Mouse (Mus musculus) myocyte (in vitro differentiated cells): ENCODE measurements around the gene Mtap. TPM values are rescaled to one million over a fixed set of nuclear protein-coding genes. Genes with fewer than 3 reads are reported as not detected.

Experiments used
- H3K27me3 ChIP-seq: one replicate; pipeline ENCODE4 v1.6.1; 2011; ENCODE audit not compliant: control insufficient read depth, insufficient read depth, insufficient read length
- H3K36me3 ChIP-seq: one replicate; pipeline ENCODE4 v1.6.1; 2011; ENCODE audit not compliant: control insufficient read depth, insufficient read depth
- H3K4me2 ChIP-seq: one replicate; pipeline ENCODE4 v1.6.1; 2011; ENCODE audit warnings: low read depth, control low read depth
- H3K4me3 ChIP-seq: one replicate; pipeline ENCODE4 v1.5.1; 2011; ENCODE audit warnings: mild to moderate bottlenecking, control low read depth, moderate library complexity
- H3K79me2 ChIP-seq: one replicate; pipeline ENCODE4 v1.6.1; 2011; ENCODE audit not compliant: control insufficient read depth, insufficient read depth
- H3ac ChIP-seq: one replicate; pipeline ENCODE4 v1.6.1; 2011; ENCODE audit not compliant: control insufficient read depth, insufficient read length
- CEBPB ChIP-seq: IDR thresholded peaks from 2 replicates; pipeline ENCODE4 v1.6.1; 2011; ENCODE audit warnings: mild to moderate bottlenecking, moderate library complexity; ENCODE audit not compliant: poor library complexity, insufficient read depth, severe bottlenecking
- E2F4 ChIP-seq: IDR thresholded peaks from one replicate; pipeline ENCODE4 v1.6.1; 2011; ENCODE audit warnings: mild to moderate bottlenecking, control low read depth, moderate library complexity; ENCODE audit not compliant: insufficient read depth
- MAX ChIP-seq: IDR thresholded peaks from one replicate; pipeline ENCODE4 v1.6.1; 2011; ENCODE audit warnings: low read depth, mild to moderate bottlenecking, control low read depth
- MYOD1 ChIP-seq, 3 experiments: IDR thresholded peaks; one replicate each; pipeline ENCODE4 v1.6.1; 2011; ENCODE audit warnings: control low read depth in 2 of 3, low read depth in 2 of 3, mild to moderate bottlenecking in 2 of 3, moderate library complexity in 1 of 3; ENCODE audit not compliant: insufficient read length in 2 of 3, control insufficient read depth in 1 of 3
- MYOG ChIP-seq, 3 experiments: IDR thresholded peaks; one replicate each; pipeline ENCODE4 v1.6.1; 2011; ENCODE audit warnings: control low read depth in 2 of 3, low read depth in 2 of 3, mild to moderate bottlenecking in 2 of 3; ENCODE audit not compliant: insufficient read length in 2 of 3, control insufficient read depth in 1 of 3, insufficient read depth in 1 of 3
- POLR2A ChIP-seq: IDR thresholded peaks from one replicate; pipeline ENCODE4 v1.6.1; 2011; ENCODE audit warnings: low read depth, mild to moderate bottlenecking, control low read depth, moderate library complexity; ENCODE audit not compliant: insufficient read length
- POLR2AphosphoS2 ChIP-seq: IDR thresholded peaks from one replicate; pipeline ENCODE4 v1.6.1; 2011; ENCODE audit warnings: low read depth, control low read depth; ENCODE audit not compliant: insufficient read length
- REST ChIP-seq: IDR thresholded peaks from one replicate; pipeline ENCODE4 v1.6.1; 2011; ENCODE audit warnings: mild to moderate bottlenecking, control low read depth, moderate library complexity; ENCODE audit not compliant: insufficient read depth, insufficient read length
- SRF ChIP-seq: IDR thresholded peaks from one replicate; pipeline ENCODE4 v1.6.1; 2011; ENCODE audit warnings: low read depth; ENCODE audit not compliant: control insufficient read depth, insufficient read length
- TCF12 ChIP-seq: IDR thresholded peaks from one replicate; pipeline ENCODE4 v1.6.1; 2011; ENCODE audit warnings: mild to moderate bottlenecking, control low read depth; ENCODE audit not compliant: poor library complexity, insufficient read depth, severe bottlenecking
- TCF3 ChIP-seq: IDR thresholded peaks from one replicate; pipeline ENCODE4 v1.6.1; 2011; ENCODE audit warnings: low read depth, control low read depth; ENCODE audit not compliant: insufficient read length
- USF1 ChIP-seq: IDR thresholded peaks from one replicate; pipeline ENCODE4 v1.6.1; 2011; ENCODE audit warnings: low read depth, mild to moderate bottlenecking, control low read depth, moderate library complexity
- polyA plus RNA-seq: library from polyadenylated mRNA; unstranded; fragments of >200 nt; fragmentation: generic; extraction: Trizol; gene quantifications from one replicate; pipeline ENCODE4 v1.2.1, GENCODE M21; 2012; ENCODE audit warnings: missing spikeins

The Mtap gene
- 30.0 TPM for polyA plus RNA-seq

GRCm38 (mm10) chr4:89136906-89137541, at the start of gene Mtap:
Gene Mtap, plus strand, starts transcription at chr4:89137122.
- TF ChIP-seq USF1, result no peak
- TF ChIP-seq POLR2A, result peak; percentile 86
- no peak for TF ChIP-seq REST
- TF ChIP-seq POLR2AphosphoS2, result peak; percentile 87
- peak in 1 of 3 experiments; percentile 29 for TF ChIP-seq MYOG (IDR thresholded peaks at IDR 0.05; ENCODE audit: control insufficient read depth in 1 of 3, insufficient read depth in 1 of 3, insufficient read length in 2 of 3, low read depth in 2 of 3)
- TF ChIP-seq E2F4, result peak; percentile 78
- TF ChIP-seq MAX, result no peak
- no peak for TF ChIP-seq CEBPB
- Histone ChIP-seq H3K4me2 (peak within 1 kb of the TSS; percentile 97), H3K36me3 (peaks cover 6% of the 10 kb centered on the region), H3K4me3 (peak within 1 kb of the TSS; percentile 87), H3K79me2 (peaks cover 56% of the 10 kb centered on the region), H3ac (peak within 1 kb of the TSS; percentile 17), H3K27me3 (no peaks in the 10 kb centered on the region)

- no peak for TF ChIP-seq SRF
- no peak for TF ChIP-seq TCF12
- TF ChIP-seq E2F4, result no peak
- no peak for TF ChIP-seq REST
- H3K27me3 ChIP-seq, result no peaks in the 10 kb centered on the region
Observed at GRCm38 (mm10) chr4:89089110-89089509, 47.8 kb upstream of the Mtap start.

GRCm38 (mm10) chr4:89090217-89090616, 46.7 kb upstream of the Mtap start:
- TF ChIP-seq MYOG (IDR thresholded peaks at IDR 0.05; ENCODE audit: control insufficient read depth in 1 of 3, insufficient read depth in 1 of 3, insufficient read length in 2 of 3, low read depth in 2 of 3) (no peak), TCF12 (no peak), CEBPB (no peak), USF1 (no peak), MYOD1 (IDR thresholded peaks at IDR 0.05; ENCODE audit: control insufficient read depth in 1 of 3, insufficient read length in 2 of 3, low read depth in 2 of 3) (no peak)
- Histone ChIP-seq H3ac (no peak overlapping the region), H3K36me3 (no peaks in the 10 kb centered on the region), H3K79me2 (no peaks in the 10 kb centered on the region), H3K4me3 (no peak overlapping the region), H3K4me2 (no peak overlapping the region), H3K27me3 (no peaks in the 10 kb centered on the region)

More at GRCm38 (mm10) chr4:89089110-89089509, 47.8 kb upstream of the Mtap start:
- Histone ChIP-seq H3ac (no peak overlapping the region), H3K36me3 (no peaks in the 10 kb centered on the region), H3K4me2 (peak overlapping the region; percentile 27), H3K79me2 (no peaks in the 10 kb centered on the region), H3K4me3 (no peak overlapping the region)

- Histone ChIP-seq H3K79me2 (no peaks in the 10 kb centered on the region), H3K4me3 (no peak overlapping the region), H3K4me2 (no peak overlapping the region), H3K27me3 (no peaks in the 10 kb centered on the region), H3ac (no peak overlapping the region), H3K36me3 (no peaks in the 10 kb centered on the region)
- TF ChIP-seq E2F4 (no peak), CEBPB (no peak), MYOG (IDR thresholded peaks at IDR 0.05; ENCODE audit: control insufficient read depth in 1 of 3, insufficient read depth in 1 of 3, insufficient read length in 2 of 3, low read depth in 2 of 3) (no peak)
Observed at GRCm38 (mm10) chr4:89092153-89092552, 44.8 kb upstream of the Mtap start.

GRCm38 (mm10) chr4:89094773-89095172, 42.1 kb upstream of the Mtap start:
- Histone ChIP-seq H3K4me3 (no peak overlapping the region), H3K4me2 (no peak overlapping the region), H3K27me3 (no peaks in the 10 kb centered on the region), H3K36me3 (no peaks in the 10 kb centered on the region), H3ac (no peak overlapping the region), H3K79me2 (no peaks in the 10 kb centered on the region)
- TF ChIP-seq TCF12 (no peak), USF1 (no peak), POLR2AphosphoS2 (no peak), MYOG (IDR thresholded peaks at IDR 0.05; ENCODE audit: control insufficient read depth in 1 of 3, insufficient read depth in 1 of 3, insufficient read length in 2 of 3, low read depth in 2 of 3) (no peak), MAX (no peak), CEBPB (no peak), REST (no peak), TCF3 (no peak), E2F4 (no peak), MYOD1 (IDR thresholded peaks at IDR 0.05; ENCODE audit: control insufficient read depth in 1 of 3, insufficient read length in 2 of 3, low read depth in 2 of 3) (no peak), SRF (no peak), POLR2A (no peak)

- Histone ChIP-seq H3K4me3 (no peak overlapping the region), H3ac (no peak overlapping the region), H3K36me3 (no peaks in the 10 kb centered on the region), H3K4me2 (no peak overlapping the region), H3K79me2 (no peaks in the 10 kb centered on the region), H3K27me3 (no peaks in the 10 kb centered on the region)
- no peak for TF ChIP-seq REST
- no peak for TF ChIP-seq SRF
- no peak for TF ChIP-seq USF1
- TF ChIP-seq POLR2A, result no peak
- TF ChIP-seq TCF12, result no peak
- TF ChIP-seq TCF3, result no peak
- TF ChIP-seq POLR2AphosphoS2, result no peak
- no peak for TF ChIP-seq MYOG (IDR thresholded peaks at IDR 0.05; ENCODE audit: control insufficient read depth in 1 of 3, insufficient read depth in 1 of 3, insufficient read length in 2 of 3, low read depth in 2 of 3)
- no peak for TF ChIP-seq E2F4
- no peak for TF ChIP-seq CEBPB
- TF ChIP-seq MAX, result no peak
- TF ChIP-seq MYOD1 (IDR thresholded peaks at IDR 0.05; ENCODE audit: control insufficient read depth in 1 of 3, insufficient read length in 2 of 3, low read depth in 2 of 3), result no peak
Observed at GRCm38 (mm10) chr4:89098261-89098660, 38.7 kb upstream of the Mtap start.
